Mouse (Mus musculus): Measurements from ENCODE around the gene Terf2.

DNA sequence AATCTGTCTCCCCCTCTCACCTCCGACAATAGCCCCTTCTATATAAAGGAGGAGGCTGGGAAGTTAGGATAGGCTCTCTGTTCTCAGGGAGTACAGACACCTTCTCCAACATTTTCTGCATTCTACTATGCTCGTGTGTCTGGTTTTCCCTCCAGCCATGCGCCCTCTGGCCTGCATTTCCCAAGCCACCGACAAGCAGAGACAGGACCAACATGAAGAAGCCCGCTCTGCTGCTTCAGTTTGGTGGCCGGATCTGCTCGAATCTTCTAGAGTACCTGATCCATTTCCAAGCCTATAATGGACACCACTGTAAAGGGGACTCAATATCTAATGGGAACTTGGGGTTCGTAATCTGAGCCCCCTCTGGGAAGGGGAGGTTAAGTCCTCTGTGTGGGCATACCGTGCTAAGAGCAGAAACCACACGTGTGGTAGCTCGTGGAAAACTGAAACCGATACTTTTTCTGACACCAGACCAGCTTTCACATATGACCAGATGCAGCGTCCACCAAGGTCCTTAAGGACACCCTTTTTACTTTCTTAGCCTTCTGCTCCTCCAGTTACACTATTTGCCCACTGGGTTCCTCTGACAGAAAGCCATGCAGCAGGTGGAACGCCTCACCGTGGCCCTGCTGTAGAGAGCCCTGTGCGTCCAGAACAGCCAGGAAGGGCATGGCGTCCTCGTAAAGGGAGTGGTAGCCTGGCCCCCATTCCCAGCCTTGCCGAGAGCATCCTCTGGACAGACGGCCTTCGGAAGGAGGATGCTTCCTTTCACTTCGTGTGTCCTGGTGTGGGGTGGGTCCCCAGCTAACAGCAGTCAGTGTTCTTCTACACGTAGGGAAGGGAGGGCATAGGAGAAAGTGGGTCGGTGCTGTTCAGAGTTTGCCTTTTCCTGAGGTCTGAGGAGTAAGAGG, 36.5 kb upstream of the Terf2 start:
- no peak for TF ChIP-seq EP300 (IDR thresholded peaks at IDR 0.05; ENCODE audit: low read depth in 1 of 2, low read length in 2 of 2)
- TF ChIP-seq GATA1 (IDR thresholded peaks at IDR 0.05; ENCODE audit: low read depth, low read length) = no peak
- no peak for TF ChIP-seq CTCF (IDR thresholded peaks at IDR 0.05 in 2 of 3, conservative IDR thresholded peaks at IDR 0.05 in 1 of 3; ENCODE audit: control insufficient read depth in 1 of 3, insufficient read depth in 1 of 3, low read depth in 2 of 3, low read length in 3 of 3, poor library complexity in 1 of 3, severe bottlenecking in 1 of 3)
- TF ChIP-seq TAL1 (IDR thresholded peaks at IDR 0.05; ENCODE audit: low read length) = no peak
- TF ChIP-seq ELF1 (IDR thresholded peaks at IDR 0.05; ENCODE audit: low read depth, low read length) = no peak
- no peak for TF ChIP-seq NRF1 (IDR thresholded peaks at IDR 0.05; ENCODE audit: insufficient read depth, low read depth, low read length, poor library complexity, severe bottlenecking)
- no peak for TF ChIP-seq POLR2AphosphoS2 (IDR thresholded peaks at IDR 0.05; ENCODE audit: low read length)
- TF ChIP-seq GABPA (IDR thresholded peaks at IDR 0.05; ENCODE audit: low read depth, low read length) = no peak
- TF ChIP-seq ZC3H11A (IDR thresholded peaks at IDR 0.05; ENCODE audit: low read depth, low read length) = no peak
- TF ChIP-seq E2F4 (IDR thresholded peaks at IDR 0.05; ENCODE audit: borderline replicate concordance, low read depth, low read length) = no peak

Data from MEL (cell line).